Mouse (Mus musculus) mature B cell (primary cell): ENCODE data around the gene Dhrs11.
"Not testable (repeated sequence)": the region's sequence is repeated elsewhere in the genome, so short reads cannot be mapped to it uniquely, and the experiment has no call there.

Experiments
- in situ Hi-C: fragments of 300-500 bp; cut with MboI; formaldehyde crosslinking; loops from 2 replicates; pipeline ENCODE4 v1.14.3; 2019

The Dhrs11 gene

DNA sequence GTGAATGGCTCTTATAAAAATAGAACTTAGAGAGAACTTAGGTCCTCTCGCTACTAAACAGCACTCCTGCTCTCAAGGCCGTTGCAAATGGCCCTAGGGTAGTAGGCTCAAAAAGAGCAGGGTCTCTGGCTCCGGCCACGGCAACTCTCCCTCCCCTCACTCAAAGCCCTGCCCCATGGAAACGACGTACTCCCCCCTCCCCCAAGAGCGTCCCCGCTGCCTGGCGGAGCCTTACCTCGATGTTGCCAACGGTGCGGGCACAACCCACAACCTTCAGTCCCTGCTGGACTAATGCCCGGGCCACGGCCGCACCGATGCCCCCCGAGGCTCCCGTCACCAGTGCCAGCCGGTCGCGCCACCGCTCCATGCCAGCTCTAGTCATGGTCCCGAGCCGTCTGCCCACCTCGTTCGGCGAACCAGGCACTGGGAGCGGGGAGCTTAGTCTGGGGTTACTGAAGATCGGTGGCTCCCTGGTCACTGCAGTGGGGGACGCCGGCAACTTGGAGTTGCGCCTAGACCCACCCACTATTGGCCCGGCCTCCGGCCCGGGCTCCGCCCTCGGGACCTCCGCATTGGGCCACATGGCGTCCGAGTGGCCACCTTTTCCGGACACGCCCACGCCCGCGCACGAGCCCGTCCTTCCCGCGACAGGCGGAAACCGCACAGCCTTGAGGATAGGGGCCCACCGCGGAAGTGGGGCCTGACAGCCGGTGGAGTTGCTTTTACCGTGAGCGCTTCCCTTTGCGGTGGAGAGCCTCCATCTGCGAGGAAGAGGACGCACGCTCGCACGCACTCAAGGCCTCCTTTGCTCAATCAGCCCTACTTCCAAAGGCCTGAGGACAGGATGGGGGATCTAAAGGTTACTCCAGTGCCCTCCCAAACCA lies at the start of gene Dhrs11:
Gene Dhrs11, minus strand, starts transcription at position 479 of the 884 bp plus-strand sequence.
- in situ Hi-C loops: no loop called here

GRCm38 (mm10) chr11:84876020-84876419 lies 47.2 kb upstream of the Dhrs11 start:
- in situ Hi-C loops: not testable (repeated sequence)

GRCm38 (mm10) chr11:84873042-84873833 lies 44.4 kb upstream of the Dhrs11 start:
- in situ Hi-C loops: no loop called here

GRCm38 (mm10) chr11:84871548-84872069 lies 42.8 kb upstream of the Dhrs11 start:
- in situ Hi-C loops: no loop called here

GRCm38 (mm10) chr11:84871046-84871445 lies 42.3 kb upstream of the Dhrs11 start:
- in situ Hi-C loops: no loop called here

GRCm38 (mm10) chr11:84870337-84871043 lies 41.7 kb upstream of the Dhrs11 start, which contains the start of gene Ggnbp2:
Ggnbp2 (minus strand) TSS chr11:84870817.
- in situ Hi-C loops: no loop called here

GRCm38 (mm10) chr11:84869537-84870232 lies 40.9 kb upstream of the Dhrs11 start:
- in situ Hi-C loops: no loop called here

GRCm38 (mm10) chr11:84868786-84869259 lies 40.0 kb upstream of the Dhrs11 start:
- in situ Hi-C loops: no loop called here

- in situ Hi-C loops: no loop called here
These were observed 38.8 kb upstream of the Dhrs11 start for GRCm38 (mm10) chr11:84867586-84867985.

DNA sequence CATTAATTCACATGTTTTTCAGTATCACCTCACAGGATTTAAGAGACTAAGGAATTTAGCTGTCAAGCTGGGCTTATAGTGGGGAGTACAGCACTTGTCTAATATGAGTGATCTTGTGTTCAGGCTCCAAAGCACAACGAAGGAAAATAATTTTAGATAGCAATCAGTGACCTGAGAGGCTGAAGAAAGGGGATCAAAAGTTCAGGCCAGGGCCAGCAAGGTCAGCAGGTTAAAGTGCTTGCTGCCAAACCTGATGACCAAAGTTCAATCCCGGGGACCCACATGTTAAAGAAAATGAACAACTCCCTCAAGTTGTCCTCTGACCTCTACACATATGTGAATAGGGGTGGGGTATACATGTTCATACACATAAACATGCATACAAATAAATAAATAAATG lies 36.5 kb upstream of the Dhrs11 start:
- in situ Hi-C loops: no loop called here

DNA sequence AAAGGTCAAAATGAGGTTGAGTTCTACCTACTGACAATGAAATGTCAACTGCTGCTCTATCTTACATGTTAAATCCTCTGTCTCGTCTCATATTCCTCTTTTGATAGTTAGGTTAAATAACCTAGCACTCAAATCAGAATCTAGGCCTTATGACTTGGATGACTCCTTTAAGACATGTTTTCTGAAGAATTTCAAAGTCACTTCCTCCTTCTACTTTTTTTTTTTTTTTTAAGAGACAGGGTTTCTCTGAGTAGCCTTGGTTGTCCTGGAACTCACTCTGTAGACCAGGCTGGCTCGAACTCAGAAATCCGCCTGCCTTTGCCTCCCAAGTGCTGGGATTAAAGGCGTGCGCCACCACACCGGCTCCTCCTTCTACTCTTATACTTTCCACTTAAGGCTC lies 26.5 kb upstream of the Dhrs11 start:
- in situ Hi-C loops: no loop called here

DNA sequence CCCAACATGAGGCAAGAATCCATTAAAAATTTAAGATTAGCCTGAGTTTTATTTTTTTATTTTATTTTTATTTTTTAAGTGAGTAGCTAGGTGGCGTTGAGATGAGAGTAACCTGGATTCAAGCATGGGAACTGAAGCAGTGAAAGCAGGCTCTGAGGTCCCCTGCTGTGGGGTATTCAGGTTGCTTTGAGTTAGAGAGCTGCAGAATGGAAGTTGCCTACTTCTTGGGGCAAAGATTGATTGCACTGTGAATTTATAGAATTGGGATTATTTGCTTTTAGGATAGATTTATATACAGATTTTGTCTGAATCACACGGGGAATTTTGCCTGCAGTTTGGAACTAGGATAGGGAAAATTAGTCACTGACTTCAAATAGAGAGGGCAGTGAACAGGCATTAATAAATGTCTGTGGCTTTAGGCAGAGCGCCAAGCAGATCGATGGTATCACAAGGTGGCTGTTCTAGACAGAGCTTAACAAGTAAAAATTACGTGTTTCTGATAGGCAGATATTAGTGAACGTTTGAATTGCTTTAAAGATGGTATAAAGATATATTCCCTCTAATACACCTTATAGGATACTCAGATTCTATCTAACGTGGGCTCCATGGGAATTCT lies 18.8 kb upstream of the Dhrs11 start:
- in situ Hi-C loops: no loop called here

- in situ Hi-C loops: no loop called here
These were observed 18.1 kb upstream of the Dhrs11 start for GRCm38 (mm10) chr11:84846741-84847474.

DNA sequence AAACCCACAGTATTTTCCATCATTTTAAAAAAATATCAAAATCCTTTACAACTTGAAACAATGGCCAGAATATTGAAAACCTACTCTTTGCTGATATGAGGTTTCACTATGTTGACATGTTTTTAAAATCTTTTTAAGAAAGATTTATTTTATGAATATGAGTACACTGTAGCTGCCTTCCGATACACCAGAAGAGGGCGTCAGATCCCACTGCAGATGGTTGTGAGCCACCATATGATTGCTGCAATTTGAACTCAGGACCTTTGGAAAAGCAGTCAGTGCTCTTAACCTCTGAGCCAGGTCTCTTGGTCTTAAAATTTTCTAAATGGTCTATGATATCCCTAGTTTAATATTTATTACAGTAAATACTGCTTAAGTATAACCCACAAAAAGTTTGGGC lies 10.5 kb upstream of the Dhrs11 start:
- in situ Hi-C loops: no loop called here

- in situ Hi-C loops: not testable (repeated sequence)
These were observed 701 bp upstream of the Dhrs11 start for GRCm38 (mm10) chr11:84829495-84829894.

DNA sequence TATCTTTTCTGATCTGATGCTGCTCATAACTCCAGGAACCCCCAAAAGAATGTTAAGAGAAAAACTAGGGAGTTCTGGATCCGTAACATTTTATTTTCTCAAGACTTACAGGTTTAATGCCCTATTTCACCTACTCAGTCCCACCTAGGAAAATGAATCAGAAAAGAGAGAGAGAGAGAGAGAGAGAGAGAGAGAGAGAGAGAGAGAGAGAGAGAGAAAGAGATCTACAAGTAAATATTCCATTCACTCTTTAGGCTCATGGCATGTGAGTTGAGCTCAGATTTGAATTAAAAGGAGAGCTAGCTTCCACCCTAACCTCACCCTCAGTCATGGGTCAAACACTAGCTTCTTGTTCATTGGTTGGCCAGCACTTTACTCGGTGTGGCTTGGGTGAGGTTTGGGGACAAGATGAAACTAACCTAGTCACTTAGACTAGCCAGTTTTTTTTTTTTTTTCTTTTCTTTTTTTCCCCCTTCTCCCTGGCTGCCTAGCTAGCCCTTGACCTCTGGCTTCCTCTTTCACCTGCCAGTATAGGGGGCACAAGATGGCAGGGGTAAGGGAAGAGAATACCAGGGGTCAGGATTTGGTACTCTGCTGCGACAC lies 792 bp downstream of the Dhrs11 start:
- in situ Hi-C loops: no loop called here

DNA sequence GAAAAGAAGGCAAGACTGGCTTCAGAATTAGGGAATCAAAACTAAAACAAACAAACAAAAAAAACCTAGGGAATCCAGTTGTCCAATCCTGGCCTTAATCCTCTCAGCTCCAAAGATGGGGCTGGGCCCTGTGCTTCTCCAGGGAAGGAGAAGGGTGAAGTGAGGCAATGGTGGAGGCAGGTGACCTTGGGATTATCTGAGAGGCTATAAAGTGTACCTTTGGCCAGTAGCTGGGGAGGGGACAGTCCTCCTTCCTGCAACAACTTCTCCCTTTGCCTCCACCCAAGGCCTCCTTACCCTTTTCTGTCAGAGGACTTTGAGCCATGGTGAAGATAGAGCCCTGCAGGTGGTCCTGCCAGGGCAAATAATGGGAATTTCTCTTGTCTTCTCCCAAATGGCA lies 1.3 kb downstream of the Dhrs11 start:
- in situ Hi-C loops: no loop called here

- in situ Hi-C loops: no loop called here
These were observed 2.6 kb downstream of the Dhrs11 start for GRCm38 (mm10) chr11:84826185-84826584.

DNA sequence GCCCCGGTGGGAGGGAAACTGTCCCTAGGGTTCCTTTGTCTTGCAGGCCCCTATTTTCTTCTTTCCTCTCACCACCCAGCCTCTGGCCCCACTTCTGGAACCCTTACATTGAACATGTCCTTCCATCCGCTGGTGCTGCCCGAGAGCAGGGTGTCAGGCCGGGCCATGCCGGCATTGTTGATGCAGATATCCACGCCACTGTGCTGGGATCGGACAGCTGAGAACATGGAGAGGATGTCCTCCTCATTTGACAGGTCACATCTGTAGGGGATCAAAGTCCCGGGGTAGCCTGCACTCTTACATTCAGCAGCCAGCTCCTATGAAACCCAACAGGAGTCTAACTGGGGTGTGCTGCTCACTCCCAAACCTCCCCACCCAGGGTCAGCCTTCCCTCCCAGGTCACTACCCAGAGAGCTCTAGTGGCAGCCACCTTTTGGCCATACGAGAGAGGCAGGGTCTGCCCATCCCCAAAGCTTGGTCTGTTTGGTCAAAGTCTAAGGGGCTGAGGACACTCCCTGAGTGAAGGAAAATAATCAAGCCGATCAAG lies 3.5 kb downstream of the Dhrs11 start:
- in situ Hi-C loops: no loop called here
